Mouse (Mus musculus) heart, embryonic 14.5 days (tissue): ENCODE data around the gene Sbk3. TPM values are rescaled to one million over a fixed set of nuclear protein-coding genes. Genes with fewer than 3 reads are reported as not detected.

Experiments
- ATAC-seq: fragments of 200-750 bp; cut with Nextera tagmentation; 2 replicates; pipeline ENCODE4 v1.8.0; 2017; ENCODE audit warnings: low read depth, moderate TSS enrichment; ENCODE audit not compliant: insufficient number of reproducible peaks, insufficient read depth, low FRiP score
- H3K27ac ChIP-seq, 2 experiments: fragments of 200-500 bp in 1 of 2; fragments of 300-500 bp in 1 of 2; sonication (generic) in 1 of 2; replicated peaks in 1 of 2; 2 replicates each; pipeline ENCODE4 v1.5.1; 2012 to 2014; ENCODE audit warnings: low read depth in 2 of 2, low read length in 2 of 2, control low read depth in 1 of 2, mild to moderate bottlenecking in 1 of 2, mixed read lengths in 1 of 2; ENCODE audit not compliant: control insufficient read depth in 1 of 2, insufficient read depth in 1 of 2
- H3K27me3 ChIP-seq: fragments of 300-500 bp; sonication (generic); 2 replicates; pipeline ENCODE4 v1.6.1; 2014; ENCODE audit warnings: mild to moderate bottlenecking, low read length, control low read depth; ENCODE audit not compliant: control insufficient read depth, insufficient read depth
- H3K36me3 ChIP-seq: fragments of 300-500 bp; sonication (generic); 2 replicates; pipeline ENCODE4 v1.6.1; 2014; ENCODE audit warnings: mild to moderate bottlenecking, control low read depth, low read length, mixed read lengths; ENCODE audit not compliant: control insufficient read depth, insufficient read depth
- H3K4me1 ChIP-seq, 2 experiments: fragments of 200-500 bp in 1 of 2; fragments of 300-500 bp in 1 of 2; sonication (generic) in 1 of 2; 2 replicates each; pipeline ENCODE4 v1.6.1; 2012 to 2014; ENCODE audit warnings: low read length in 2 of 2, control low read depth in 1 of 2, mixed read lengths in 1 of 2; ENCODE audit not compliant: control insufficient read depth in 2 of 2, insufficient read depth in 2 of 2
- H3K4me2 ChIP-seq: fragments of 300-500 bp; sonication (generic); 2 replicates; pipeline ENCODE4 v1.6.1; 2014; ENCODE audit warnings: mild to moderate bottlenecking, low read length
- H3K4me3 ChIP-seq, 2 experiments: fragments of 200-500 bp in 1 of 2; fragments of 300-500 bp in 1 of 2; sonication (generic) in 1 of 2; 2 replicates each; pipeline ENCODE4 v1.5.1; 2012 to 2014; ENCODE audit warnings: low read length in 2 of 2, mild to moderate bottlenecking in 2 of 2, control low read depth in 1 of 2, low read depth in 1 of 2, moderate library complexity in 1 of 2; ENCODE audit not compliant: control insufficient read depth in 1 of 2, insufficient read depth in 1 of 2
- H3K9ac ChIP-seq: fragments of 300-500 bp; sonication (generic); 2 replicates; pipeline ENCODE4 v1.6.1; 2014; ENCODE audit warnings: mild to moderate bottlenecking, low read length
- H3K9me3 ChIP-seq: fragments of 300-500 bp; sonication (generic); 2 replicates; pipeline ENCODE4 v1.6.1; 2016; ENCODE audit warnings: low read length, control low read depth; ENCODE audit not compliant: control insufficient read depth
- WGBS: fragments of 180-500 bp; shearing (Covaris S2); extraction: QIAGEN DNeasy Blood & Tissue Kit; methylation state at CpG from one replicate; pipeline ENCODE4 v1.1.7; 2014; 5-methylcytosine and 5-hydroxymethylcytosine counted together
- polyA plus RNA-seq: library from polyadenylated mRNA; unstranded; fragments of >200 nt; fragmentation: Nextera tagmentation; extraction: Ambion mirVana; gene quantifications from 2 replicates; pipeline ENCODE4 v1.2.1, GENCODE M21; 2014

Gene Sbk3
- polyA plus RNA-seq, 1 experiment from 2014 or later = 0.80 TPM

- WGBS = 77% methylated on average over 17 of the region's 17 CpGs
- H3K4me2 ChIP-seq = no peak overlapping the region
- ATAC-seq = no peak
- no peak overlapping the region for H3K9ac ChIP-seq
- H3K4me3 ChIP-seq = no peak overlapping the region
- H3K9me3 ChIP-seq = no peaks in the 10 kb centered on the region
- H3K4me1 ChIP-seq = peaks cover 22 to 29% of the 10 kb centered on the region in 2 experiments
- no peaks in the 10 kb centered on the region for H3K36me3 ChIP-seq
- H3K27me3 ChIP-seq = peaks cover 5% of the 10 kb centered on the region
- no peak overlapping the region for H3K27ac ChIP-seq
These were observed 42.6 kb downstream of the Sbk3 start for GRCm38 (mm10) chr7:4928323-4928722.

DNA sequence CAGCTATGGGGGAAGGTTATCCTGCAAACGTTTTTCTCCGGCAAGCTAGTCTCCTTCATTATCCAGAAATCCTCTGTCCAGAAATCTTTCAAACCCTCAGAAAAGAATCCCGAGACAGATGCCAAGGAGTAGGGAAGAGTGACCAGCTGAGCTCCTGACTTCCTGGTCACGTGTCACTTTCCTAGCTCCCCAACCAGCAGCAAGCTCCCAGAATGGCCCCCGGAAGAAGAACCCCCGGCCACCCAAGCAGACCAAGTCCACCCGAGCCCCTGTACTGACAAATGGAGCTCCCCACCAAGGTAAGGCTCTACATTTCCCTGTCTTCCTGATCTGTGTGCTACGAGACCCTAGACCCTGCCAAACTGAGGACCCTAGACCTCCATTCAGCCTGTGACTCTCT is 43.3 kb downstream of the Sbk3 start:
- peaks cover 28 to 36% of the 10 kb centered on the region in 2 experiments for H3K4me1 ChIP-seq
- 0 out of 2 replicates have a peak overlapping the region, but pooled peaks have one; percentile 4 for H3K9ac ChIP-seq

DNA sequence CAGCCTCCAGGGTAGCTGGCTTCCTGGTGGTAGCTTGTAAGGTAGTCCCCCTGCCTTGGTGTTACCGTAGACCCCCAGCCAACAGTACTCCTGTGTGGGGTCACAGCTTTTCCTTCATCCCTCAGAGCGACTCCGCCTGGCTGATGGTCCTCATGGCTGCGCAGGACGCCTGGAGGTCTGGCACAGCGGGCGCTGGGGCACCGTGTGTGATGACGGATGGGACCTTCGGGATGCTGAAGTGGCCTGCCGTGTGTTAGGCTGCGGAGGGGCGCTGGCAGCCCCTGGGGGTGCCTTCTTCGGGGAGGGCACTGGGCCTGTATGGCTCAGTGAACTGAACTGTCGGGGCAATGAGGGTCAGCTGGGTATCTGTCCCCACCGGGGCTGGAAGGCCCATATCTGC is 44.1 kb downstream of the Sbk3 start:
- no peak overlapping the region for H3K27ac ChIP-seq
- no peaks in the 10 kb centered on the region for H3K9me3 ChIP-seq
- ATAC-seq = no peak
- no peak overlapping the region for H3K9ac ChIP-seq
- 67% methylated on average over 16 of the region's 16 CpGs for WGBS
- peaks cover 33 to 42% of the 10 kb centered on the region in 2 experiments for H3K4me1 ChIP-seq
- H3K36me3 ChIP-seq = no peaks in the 10 kb centered on the region
- peaks cover 5% of the 10 kb centered on the region for H3K27me3 ChIP-seq
- H3K4me2 ChIP-seq = no peak overlapping the region
- H3K4me3 ChIP-seq = no peak overlapping the region

More for the DNA sequence above, 43.3 kb downstream of the Sbk3 start:
- ATAC-seq = no peak
- Histone ChIP-seq H3K36me3 (no peaks in the 10 kb centered on the region), H3K27ac (no peak overlapping the region), H3K4me2 (no peak overlapping the region), H3K4me3 (no peak overlapping the region), H3K9me3 (no peaks in the 10 kb centered on the region), H3K27me3 (peaks cover 5% of the 10 kb centered on the region)
- WGBS = 63% methylated on average over 8 of the region's 8 CpGs

DNA sequence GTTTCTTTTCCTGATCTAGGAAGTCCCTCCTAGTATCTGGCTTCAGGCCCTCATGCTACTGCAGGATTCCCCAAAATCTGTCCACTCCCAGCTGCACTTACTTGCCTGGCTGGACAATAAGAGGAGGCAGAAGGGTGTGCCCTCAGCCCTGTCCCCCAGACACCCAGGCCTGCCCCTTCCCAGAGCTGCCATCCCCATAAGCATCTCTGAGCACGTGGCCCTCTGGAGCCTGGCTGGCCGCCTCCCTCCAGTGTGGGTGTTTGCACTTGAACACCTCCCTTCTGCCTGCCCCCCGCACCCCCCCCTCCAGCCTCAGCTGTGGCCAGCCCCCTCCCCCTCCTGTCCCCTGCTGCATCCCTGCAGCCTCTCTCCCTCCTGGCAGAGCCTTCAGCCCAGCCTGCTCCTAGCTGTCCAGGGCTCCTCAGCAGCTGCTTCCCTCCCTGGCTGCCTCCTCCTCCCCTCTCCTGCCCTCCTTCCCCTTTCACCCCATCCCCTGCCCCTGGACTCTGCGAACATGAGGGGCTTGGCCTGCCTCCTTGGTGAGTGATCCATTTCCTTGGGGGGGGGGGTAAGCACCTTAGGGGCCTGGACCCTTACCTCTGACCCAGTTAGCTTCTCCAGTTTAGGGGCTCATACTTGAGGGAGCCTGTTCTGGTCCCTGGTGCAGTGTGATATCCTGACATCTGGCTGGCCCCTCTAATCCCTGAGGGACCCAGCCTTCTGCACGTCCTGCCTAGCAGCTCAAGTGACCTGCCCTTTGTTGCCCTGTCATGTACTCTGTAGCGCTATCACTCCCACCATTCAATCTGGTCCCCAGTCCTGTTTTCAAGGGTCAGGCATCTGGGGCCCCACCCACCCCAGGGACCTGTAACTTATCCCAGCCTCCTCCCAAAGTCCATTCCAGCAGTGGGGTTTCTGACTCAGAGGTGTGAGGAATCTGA is 45.3 kb downstream of the Sbk3 start, which contains the start of gene Ssc5d:
TSS of gene Ssc5d (plus strand) at position 345 of the 941 bp plus-strand sequence.
- H3K36me3 ChIP-seq = peaks cover 2% of the 10 kb centered on the region
- WGBS = 12% methylated on average over 6 of the region's 6 CpGs
- H3K4me1 ChIP-seq = peaks cover 40 to 53% of the 10 kb centered on the region in 2 experiments
- H3K4me3 ChIP-seq = no peak within 1 kb of the TSS
- ATAC-seq = no peak
- H3K9me3 ChIP-seq = no peaks in the 10 kb centered on the region
- peaks cover 5% of the 10 kb centered on the region for H3K27me3 ChIP-seq
- H3K9ac ChIP-seq = peak within 1 kb of the TSS; percentile 66; the same call in 1 of the 2 replicates
- H3K27ac ChIP-seq = peak within 1 kb of the TSS; percentile 75 to 87
- H3K4me2 ChIP-seq = 0 out of 2 replicates have a peak within 1 kb of the TSS, but pooled peaks have one; percentile 1

DNA sequence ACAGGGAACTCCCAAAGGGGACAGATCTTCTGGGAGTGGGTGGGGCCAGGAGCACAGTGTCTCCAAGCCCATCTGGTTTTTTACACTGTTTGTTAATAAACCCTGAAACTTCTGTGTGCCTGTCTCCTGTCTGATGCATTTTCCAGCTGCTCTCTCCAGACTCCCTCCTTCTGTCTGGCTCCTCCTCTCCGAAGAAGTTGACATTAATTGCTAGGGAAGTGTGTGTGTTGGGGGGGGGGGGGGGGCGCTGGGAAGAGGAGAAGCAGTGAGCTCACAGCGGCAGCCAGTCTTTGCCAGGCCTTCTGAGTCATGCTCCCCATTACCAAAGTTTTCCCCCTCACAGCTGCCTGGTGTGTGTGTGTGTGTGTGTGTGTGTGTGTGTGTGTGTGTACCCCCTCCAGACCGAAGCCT is 46.1 kb downstream of the Sbk3 start:
- H3K4me2 ChIP-seq = no peak overlapping the region
- H3K27ac ChIP-seq = peak overlapping the region; percentile 75 to 87
- H3K4me3 ChIP-seq = no peak overlapping the region
- H3K27me3 ChIP-seq = peaks cover 5% of the 10 kb centered on the region
- H3K9ac ChIP-seq = peak overlapping the region; percentile 38; the same call in 1 of the 2 replicates
- 10% methylated on average over 4 of the region's 4 CpGs for WGBS
- peaks cover 40 to 54% of the 10 kb centered on the region in 2 experiments for H3K4me1 ChIP-seq
- no peak for ATAC-seq
- H3K9me3 ChIP-seq = no peaks in the 10 kb centered on the region
- peaks cover 10% of the 10 kb centered on the region for H3K36me3 ChIP-seq

- Histone ChIP-seq H3K36me3 (peaks cover 14% of the 10 kb centered on the region), H3K4me3 (no peak overlapping the region), H3K27ac (peak overlapping the region; percentile 65 to 75), H3K4me1 (peaks cover 40 to 54% of the 10 kb centered on the region in 2 experiments), H3K27me3 (peaks cover 5% of the 10 kb centered on the region), H3K4me2 (peak overlapping the region; percentile 82), H3K9me3 (no peaks in the 10 kb centered on the region), H3K9ac (peak overlapping the region; percentile 66; the same call in 1 of the 2 replicates)
- ATAC-seq = no peak
- WGBS = 0% methylated on average over 4 of the region's 4 CpGs
These were observed 46.5 kb downstream of the Sbk3 start for GRCm38 (mm10) chr7:4924483-4924882.

DNA sequence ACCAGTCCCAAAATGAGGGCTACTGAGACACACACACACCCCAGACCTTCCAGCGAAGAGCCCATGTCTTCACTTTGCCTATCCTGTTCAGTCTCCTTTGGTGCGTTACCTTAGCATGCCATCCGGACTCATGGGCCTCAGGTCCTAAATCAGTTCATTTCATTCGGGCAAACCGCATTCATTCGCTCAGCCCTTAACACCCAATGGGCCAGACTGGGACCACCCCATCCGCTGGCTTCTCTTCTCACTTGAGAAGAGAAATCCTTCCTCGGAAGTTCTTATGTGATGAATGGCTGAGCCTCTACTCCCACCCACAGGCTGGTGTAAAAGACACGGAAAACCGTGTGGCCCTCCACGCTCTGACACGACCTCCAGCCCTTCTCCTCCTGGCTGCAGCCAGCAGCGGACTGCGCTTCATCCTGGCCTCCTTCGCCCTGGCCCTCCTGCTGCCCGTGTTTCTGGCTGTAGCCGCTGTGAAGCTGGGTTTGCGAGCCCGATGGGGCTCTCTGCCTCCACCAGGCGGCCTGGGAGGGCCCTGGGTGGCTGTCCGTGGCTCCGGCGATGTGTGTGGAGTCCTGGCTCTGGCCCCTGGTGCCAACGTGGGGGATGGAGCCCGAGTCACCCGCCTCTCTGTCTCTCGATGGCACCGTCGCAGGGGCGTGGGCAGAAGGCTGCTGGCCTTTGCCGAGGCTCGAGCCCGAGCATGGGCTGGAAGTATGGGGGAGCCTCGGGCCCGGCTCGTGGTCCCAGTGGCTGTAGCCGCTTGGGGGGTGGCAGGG is 47.2 kb downstream of the Sbk3 start:
- H3K9ac ChIP-seq = peak overlapping the region; percentile 66
- peak overlapping the region; percentile 82 for H3K4me2 ChIP-seq
- H3K9me3 ChIP-seq = no peaks in the 10 kb centered on the region
- 5% methylated on average over 37 of the region's 37 CpGs for WGBS
- H3K27me3 ChIP-seq = peaks cover 5% of the 10 kb centered on the region
- H3K27ac ChIP-seq = peak overlapping the region; percentile 65 to 75
- H3K36me3 ChIP-seq = peaks cover 22% of the 10 kb centered on the region
- peak overlapping the region; percentile 21 to 32 for H3K4me3 ChIP-seq
- H3K4me1 ChIP-seq = peaks cover 40 to 54% of the 10 kb centered on the region in 2 experiments
- no peak for ATAC-seq
